8 mouse cellular contexts compared by ENCODE assay signal in genomic region chr5:23845141-23845540, GRCm38 (mm10). TPM values are rescaled to one million over a fixed set of nuclear protein-coding genes. Genes with fewer than 3 reads are reported as not detected.
DNase-seq lines count a peak whose midpoint lies in the region; ATAC-seq and TF ChIP-seq lines count a peak whose summit lies in the region.
"Had no signal": no experiment of that assay in that cellular context is flagged by ENCODE, and none has a peak within 500 bp of the region (broad histone marks: within the 10 kb centered on the region; RNA-seq: fewer than 3 reads in every experiment).

No protein-coding gene starts in this region.

- no peak for TF ChIP-seq POLR2A in kidney, adult 2 months (IDR thresholded peaks at IDR 0.05; ENCODE audit: low read depth, low read length)

- H3K9ac ChIP-seq in kidney, embryonic 16.5 days (replicated peaks; ENCODE audit: low read length): no peak overlapping the region
- no peak overlapping the region for H3K9ac ChIP-seq in forebrain, embryonic 15.5 days (replicated peaks)
- no peak overlapping the region for H3K9ac ChIP-seq in liver, postnatal 0 days (replicated peaks)

- 0 out of 2 replicates have a peak overlapping the region, but pooled peaks have one; percentile 89 for H3K27ac ChIP-seq in kidney, embryonic 16.5 days (ENCODE audit: low read length)
- no peak overlapping the region for H3K27ac ChIP-seq in kidney, adult 2 months (ENCODE audit: insufficient read depth, low read depth, low read length)
- peak overlapping the region; percentile 87 for H3K27ac ChIP-seq in forebrain, embryonic 15.5 days (replicated peaks)
- H3K27ac ChIP-seq in liver, postnatal 0 days (ENCODE audit: low read depth): peak overlapping the region; percentile 79; the same call in 1 of the 2 replicates

- ATAC-seq in kidney, embryonic 16.5 days (ENCODE audit: low FRiP score, low TSS enrichment): no peak
- no peak for ATAC-seq in forebrain, embryonic 15.5 days (replicated peaks)
- no peak for ATAC-seq in liver, postnatal 0 days
- no peak for ATAC-seq in monocyte, adult 5-6 weeks (replicated peaks; ENCODE audit: insufficient number of reproducible peaks, low FRiP score, low TSS enrichment, poor library complexity, severe bottlenecking)

- H3K4me1 ChIP-seq in kidney, embryonic 16.5 days (ENCODE audit: insufficient read depth, low read length): peaks cover 16% of the 10 kb centered on the region
- H3K4me1 ChIP-seq in kidney, adult 2 months (ENCODE audit: control insufficient read depth, insufficient read depth, low read length): peaks cover 9% of the 10 kb centered on the region; the same call in 1 of the 2 replicates
- H3K4me1 ChIP-seq in forebrain, embryonic 15.5 days: peaks cover 23% of the 10 kb centered on the region
- peaks cover 18% of the 10 kb centered on the region for H3K4me1 ChIP-seq in liver, postnatal 0 days (ENCODE audit: insufficient read depth)

- H3K36me3 ChIP-seq in kidney, embryonic 16.5 days (ENCODE audit: insufficient read depth, low read length): no peaks in the 10 kb centered on the region
- H3K36me3 ChIP-seq in kidney, adult 2 months (ENCODE audit: control insufficient read depth, insufficient read depth, low read length): 0 out of 2 replicates have a peak, but pooled peaks cover under 1% of the 10 kb centered on the region
- peaks cover under 1% of the 10 kb centered on the region; the same call in 1 of the 2 replicates for H3K36me3 ChIP-seq in forebrain, embryonic 15.5 days
- peaks cover 1% of the 10 kb centered on the region; the same call in 1 of the 2 replicates for H3K36me3 ChIP-seq in liver, postnatal 0 days (replicated peaks; ENCODE audit: insufficient read depth, low read length)

- H3K9me3 ChIP-seq in kidney, embryonic 16.5 days (ENCODE audit: low read length): no peaks in the 10 kb centered on the region
- no peaks in the 10 kb centered on the region for H3K9me3 ChIP-seq in forebrain, embryonic 15.5 days
- H3K9me3 ChIP-seq in liver, postnatal 0 days (ENCODE audit: low read length): no peaks in the 10 kb centered on the region

- TF ChIP-seq EP300 in liver, postnatal 0 days (IDR thresholded peaks at IDR 0.05; ENCODE audit: low read depth): no peak

- 89% methylated on average over 3 of the region's 3 CpGs for WGBS in kidney, embryonic 16.5 days
- 83% methylated on average over 3 of the region's 3 CpGs for whole genome bisulfite sequencing in kidney, adult 2 months
- WGBS in forebrain, embryonic 15.5 days: 49% methylated on average over 3 of the region's 3 CpGs
- 79% methylated on average over 3 of the region's 3 CpGs for WGBS in liver, postnatal 0 days (ENCODE audit: insufficient replicate concordance)

- H3K4me2 ChIP-seq in kidney, embryonic 16.5 days (replicated peaks; ENCODE audit: low read depth, low read length): no peak overlapping the region
- H3K4me2 ChIP-seq in forebrain, embryonic 15.5 days (replicated peaks): peak overlapping the region; percentile 44
- H3K4me2 ChIP-seq in liver, postnatal 0 days (ENCODE audit: low read depth, low read length): peak overlapping the region; percentile 74

- no peak for TF ChIP-seq CTCF in kidney, adult 2 months (conservative IDR thresholded peaks at IDR 0.05; ENCODE audit: insufficient read depth, insufficient read length, low read depth, low read length)
- TF ChIP-seq CTCF in liver, postnatal 0 days (IDR thresholded peaks at IDR 0.05; ENCODE audit: low read depth): no peak

- no peaks in the 10 kb centered on the region for H3K27me3 ChIP-seq in kidney, embryonic 16.5 days (ENCODE audit: insufficient read depth, low read length)
- no peaks in the 10 kb centered on the region for H3K27me3 ChIP-seq in kidney, adult 2 months (replicated peaks; ENCODE audit: control insufficient read depth, insufficient read depth, low read length)
- no peaks in the 10 kb centered on the region for H3K27me3 ChIP-seq in forebrain, embryonic 15.5 days
- H3K27me3 ChIP-seq in liver, postnatal 0 days (ENCODE audit: insufficient read depth, low read length): no peaks in the 10 kb centered on the region

- no peak for DNase-seq in kidney, adult 2 months
- DNase-seq in brain, adult 2 months (ENCODE audit: low read depth, low spot score): peak; percentile 16
- no peak for DNase-seq in liver, postnatal 0 days
- DNase-seq in right cerebral cortex, postnatal 36 days (ENCODE audit: low spot score in 2 of 2): no peak
- DNase-seq: spleen, adult 18-20 months had no signal

- no peak overlapping the region for H3K4me3 ChIP-seq in kidney, embryonic 16.5 days (ENCODE audit: low read length)
- H3K4me3 ChIP-seq in kidney, adult 2 months (ENCODE audit: insufficient read depth, low read depth, low read length): no peak overlapping the region
- H3K4me3 ChIP-seq in forebrain, embryonic 15.5 days: peak overlapping the region; percentile 62; the same call in 1 of the 2 replicates
- no peak overlapping the region for H3K4me3 ChIP-seq in liver, postnatal 0 days (ENCODE audit: low read depth, low read length)

RNA-seq across cellular contexts. Expression of gene Tomm7, which starts 1.2 kb away (rescaled TPM):
- polyA plus RNA-seq in kidney, embryonic 16.5 days (2015; fragmentation: Nextera tagmentation; extraction: Ambion mirVana): 99.1 and 99.6 TPM in 2 replicates
- 49.4 and 80.7 TPM in 2 replicates for polyA plus RNA-seq in kidney, adult 2 months (2012; rRNA removed)
- 101 and 111 TPM in 2 replicates for polyA plus RNA-seq in forebrain, embryonic 15.5 days (2015; fragmentation: Nextera tagmentation; extraction: Ambion mirVana)
- polyA plus RNA-seq in liver, postnatal 0 days (2015; fragmentation: Nextera tagmentation; extraction: Ambion mirVana): 63.2 and 64.7 TPM in 2 replicates
- 129 to 196 TPM (median 150 TPM) in 3 replicates for total RNA-seq in monocyte, adult 5-6 weeks (2017)

RNA-seq across cellular contexts. Expression of gene Rint1, which starts 57.6 kb away (rescaled TPM):
- 33.6 and 36.7 TPM in 2 replicates for polyA plus RNA-seq in kidney, embryonic 16.5 days (2015; fragmentation: Nextera tagmentation; extraction: Ambion mirVana)
- 13.3 and 14.0 TPM in 2 replicates for polyA plus RNA-seq in kidney, adult 2 months (2012; rRNA removed)
- polyA plus RNA-seq in forebrain, embryonic 15.5 days (2015; fragmentation: Nextera tagmentation; extraction: Ambion mirVana): 28.4 and 30.4 TPM in 2 replicates
- polyA plus RNA-seq in liver, postnatal 0 days (2015; fragmentation: Nextera tagmentation; extraction: Ambion mirVana): 9.6 and 10.9 TPM in 2 replicates
- total RNA-seq in monocyte, adult 5-6 weeks (2017): 25.0 to 36.2 TPM (median 28.0 TPM) in 3 replicates
